Mouse (Mus musculus) bone marrow, adult 2 months (tissue): ENCODE data around the gene Tnfaip1. TPM values are rescaled to one million over a fixed set of nuclear protein-coding genes. Genes with fewer than 3 reads are reported as not detected.
"Not testable (repeated sequence)": the region's sequence is repeated elsewhere in the genome, so short reads cannot be mapped to it uniquely, and the experiment has no call there.

Experiments used
- H3K27ac ChIP-seq: fragments of 200-500 bp; 2 replicates; pipeline ENCODE4 v1.5.1; 2012; ENCODE audit warnings: low read depth, mild to moderate bottlenecking, control low read depth, inconsistent platforms, low read length; ENCODE audit not compliant: control insufficient read depth, poor library complexity, insufficient read depth
- H3K4me1 ChIP-seq: fragments of 200-500 bp; 2 replicates; pipeline ENCODE4 v1.6.1; 2011; ENCODE audit warnings: low read length; ENCODE audit not compliant: control insufficient read depth, insufficient read depth
- H3K4me3 ChIP-seq: fragments of 200-500 bp; replicated peaks from 2 replicates; pipeline ENCODE3; 2011; ENCODE audit warnings: mild to moderate bottlenecking, low read depth, low read length, control low read depth; ENCODE audit not compliant: control insufficient read depth
- CTCF ChIP-seq: fragments of 200-500 bp; IDR thresholded peaks from 2 replicates; pipeline ENCODE4 v1.5.1; 2011; ENCODE audit warnings: low read length, control low read depth; ENCODE audit not compliant: control insufficient read depth, insufficient read depth
- POLR2A ChIP-seq: fragments of 200-500 bp; IDR thresholded peaks from 2 replicates; pipeline ENCODE4 v1.6.1; 2011; ENCODE audit warnings: low read depth, mild to moderate bottlenecking, control low read depth, low read length, borderline replicate concordance; ENCODE audit not compliant: control insufficient read depth
- WGBS: fragments of 180-500 bp; shearing (Covaris S2); methylation state at CpG from one replicate; pipeline ENCODE4 v1.1.7; 2018; 5-methylcytosine and 5-hydroxymethylcytosine counted together
- polyA plus RNA-seq: library from polyadenylated mRNA; stranded (reverse); fragments of >200 nt; gene quantifications from 2 replicates; pipeline ENCODE4 v1.2.4, GENCODE M21; 2011; ENCODE audit warnings: low replicate concordance; ENCODE audit not compliant: missing spikeins, insufficient read depth, insufficient read length

The Tnfaip1 gene
- 5.4 and 11.7 TPM in 2 replicates for polyA plus RNA-seq

DNA sequence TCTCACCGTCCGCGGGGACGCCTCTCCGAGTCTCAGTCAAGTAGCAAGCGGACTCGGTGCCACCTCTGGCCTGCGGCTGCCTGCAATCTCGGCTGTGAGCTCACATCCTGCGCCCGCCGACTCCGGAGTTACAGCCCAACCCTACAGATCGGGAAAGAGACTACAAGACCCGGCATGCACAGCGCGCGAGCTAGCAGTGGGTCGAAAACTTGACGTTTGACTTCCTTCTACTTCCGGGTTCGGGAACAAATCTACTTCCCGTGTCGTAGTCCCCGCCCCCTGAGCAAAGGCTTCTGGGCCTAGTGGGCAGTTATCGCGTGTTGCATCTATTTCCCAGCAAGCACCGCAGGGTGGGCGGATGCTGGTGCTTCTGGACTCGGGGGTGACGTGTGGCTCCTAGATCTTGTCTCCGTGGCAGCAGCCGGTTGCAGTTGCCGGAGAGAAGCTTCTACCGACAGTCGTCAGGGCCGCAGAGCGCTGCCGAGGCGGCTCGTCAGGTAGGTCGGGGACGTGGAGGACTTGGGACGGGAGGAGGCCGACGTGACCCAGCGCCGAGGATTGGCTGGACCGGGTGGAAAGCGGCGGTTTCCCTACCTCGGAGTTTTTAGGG is at the start of gene Tnfaip1, which contains the start of gene Ift20:
Tnfaip1 (minus strand) TSS at position 253 of the 610 bp plus-strand sequence.
Ift20 (plus strand) TSS at position 282 of the 610 bp plus-strand sequence.
- Histone ChIP-seq H3K27ac (peak within 1 kb of the TSS; percentile 78), H3K4me3 (peak within 1 kb of the TSS; percentile 82), H3K4me1 (no peaks in the 10 kb centered on the region; the same call in 1 of the 2 replicates)
- TF ChIP-seq CTCF (no peak), POLR2A (peak; percentile 83; the same call in 1 of the 2 replicates)
- WGBS = under 1% methylated on average over 52 of the region's 52 CpGs

DNA sequence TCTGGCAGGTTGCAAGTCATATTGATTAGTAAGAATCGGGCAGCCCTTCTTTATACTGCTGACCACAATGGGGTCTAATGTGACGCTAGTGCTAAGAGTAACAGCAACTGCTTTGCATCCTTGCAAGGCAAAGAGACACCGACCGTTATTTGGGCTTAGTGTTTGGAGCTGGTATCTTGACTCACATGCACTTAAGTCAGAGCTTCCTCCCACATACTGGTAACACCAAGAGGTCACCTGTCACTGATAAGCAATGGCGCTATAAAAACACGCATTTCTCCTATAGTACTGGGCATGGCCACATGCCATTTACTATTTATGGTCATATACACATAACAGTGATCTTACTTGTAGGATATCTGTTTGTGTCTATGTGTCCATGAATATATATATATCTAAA is 46.7 kb upstream of the Tnfaip1 start:
- Histone ChIP-seq H3K27ac (no peak overlapping the region), H3K4me3 (no peak overlapping the region), H3K4me1 (no peaks in the 10 kb centered on the region)
- WGBS = 66% methylated on average over 6 of the region's 6 CpGs
- TF ChIP-seq CTCF = no peak
- TF ChIP-seq POLR2A = no peak

DNA sequence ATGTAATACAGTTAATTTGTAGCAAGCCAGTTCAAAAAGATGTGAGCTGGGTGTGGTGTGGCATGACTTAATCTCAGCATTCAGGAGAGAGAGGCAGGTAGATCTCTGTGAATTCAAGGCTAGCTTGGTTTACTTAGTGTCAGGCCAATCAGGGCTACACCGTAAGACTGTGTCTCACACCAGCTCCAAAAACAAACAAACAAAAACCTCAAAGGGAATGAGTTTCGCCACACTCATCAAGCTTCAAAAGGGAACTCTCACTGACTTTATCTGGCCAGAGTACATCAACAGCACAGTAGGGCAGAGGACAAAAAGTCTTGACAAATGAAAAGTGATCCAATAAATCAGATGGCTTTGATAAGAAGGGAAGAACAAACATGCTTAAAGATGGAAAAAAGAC is 38.8 kb upstream of the Tnfaip1 start:
- 80% methylated on average over 2 of the region's 2 CpGs for WGBS
- H3K4me1 ChIP-seq = no peaks in the 10 kb centered on the region; the same call in 1 of the 2 replicates
- H3K4me3 ChIP-seq = no peak overlapping the region
- H3K27ac ChIP-seq = no peak overlapping the region
- TF ChIP-seq CTCF = no peak
- no peak for TF ChIP-seq POLR2A

DNA sequence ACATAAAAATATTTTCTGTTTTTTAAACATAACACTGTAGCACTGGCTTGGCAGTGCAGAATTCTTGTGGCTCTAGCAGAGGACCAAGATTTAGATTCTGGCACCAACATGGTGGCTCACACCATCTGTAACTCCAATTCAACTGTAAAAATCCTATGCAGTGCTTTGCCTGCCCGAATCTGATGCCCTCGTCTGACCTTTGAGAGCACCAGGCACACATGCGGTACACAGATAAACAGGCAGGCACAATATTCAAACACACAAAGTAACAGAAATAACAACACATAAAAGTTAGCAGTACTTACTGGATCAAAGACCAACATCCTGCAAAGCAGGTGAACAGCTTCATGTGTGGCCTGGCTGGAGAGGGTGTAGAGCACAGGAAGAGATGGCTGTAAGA is 38.4 kb upstream of the Tnfaip1 start:
- H3K4me1 ChIP-seq = no peaks in the 10 kb centered on the region; the same call in 1 of the 2 replicates
- H3K27ac ChIP-seq = no peak overlapping the region
- no peak overlapping the region for H3K4me3 ChIP-seq
- TF ChIP-seq CTCF (no peak), POLR2A (no peak)
- WGBS = 61% methylated on average over 3 of the region's 3 CpGs

DNA sequence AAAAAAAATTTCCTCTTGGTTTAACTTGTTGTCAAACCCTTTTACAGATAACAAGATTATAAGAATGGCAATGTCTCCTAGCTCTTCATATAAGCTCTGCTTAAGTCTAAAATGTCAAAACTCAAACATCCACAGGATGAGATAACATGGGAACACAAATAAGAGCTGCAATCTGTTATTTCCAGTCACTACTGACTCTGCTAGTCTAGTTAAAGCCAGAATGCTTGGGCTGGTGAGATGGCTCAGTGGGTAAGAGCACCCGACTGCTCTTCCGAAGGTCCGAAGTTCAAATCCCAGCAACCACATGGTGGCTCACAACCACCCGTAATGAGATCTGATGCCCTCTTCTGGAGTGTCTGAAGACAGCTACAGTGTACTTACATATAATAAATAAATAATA is 37.9 kb upstream of the Tnfaip1 start:
- H3K27ac ChIP-seq, H3K4me1 ChIP-seq, H3K4me3 ChIP-seq: not testable (repeated sequence)
- 87% methylated on average over 4 of the region's 4 CpGs for WGBS

DNA sequence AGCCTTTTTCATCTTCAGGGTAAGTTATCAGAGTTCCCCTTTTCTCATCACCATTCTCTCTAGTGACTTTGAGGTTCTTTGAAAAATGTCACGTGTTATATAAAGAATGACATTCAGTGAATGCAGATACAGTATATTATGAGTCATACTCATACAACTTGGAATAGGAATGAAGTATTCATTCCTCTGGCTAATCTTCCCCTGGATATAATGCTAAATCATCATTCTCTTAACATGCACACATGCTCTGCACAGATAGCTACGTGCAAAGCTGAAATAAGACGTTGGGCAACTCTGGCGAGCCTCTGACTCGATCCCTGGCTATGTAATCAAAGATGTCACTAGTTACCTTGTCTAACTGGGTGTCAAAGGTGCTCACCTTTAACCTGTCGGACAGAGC is 35.7 kb upstream of the Tnfaip1 start:
- H3K4me3 ChIP-seq = no peak overlapping the region
- no peak for TF ChIP-seq CTCF
- TF ChIP-seq POLR2A = no peak
- H3K27ac ChIP-seq = no peak overlapping the region
- 40% methylated on average over 6 of the region's 6 CpGs for WGBS
- no peaks in the 10 kb centered on the region; the same call in 1 of the 2 replicates for H3K4me1 ChIP-seq

DNA sequence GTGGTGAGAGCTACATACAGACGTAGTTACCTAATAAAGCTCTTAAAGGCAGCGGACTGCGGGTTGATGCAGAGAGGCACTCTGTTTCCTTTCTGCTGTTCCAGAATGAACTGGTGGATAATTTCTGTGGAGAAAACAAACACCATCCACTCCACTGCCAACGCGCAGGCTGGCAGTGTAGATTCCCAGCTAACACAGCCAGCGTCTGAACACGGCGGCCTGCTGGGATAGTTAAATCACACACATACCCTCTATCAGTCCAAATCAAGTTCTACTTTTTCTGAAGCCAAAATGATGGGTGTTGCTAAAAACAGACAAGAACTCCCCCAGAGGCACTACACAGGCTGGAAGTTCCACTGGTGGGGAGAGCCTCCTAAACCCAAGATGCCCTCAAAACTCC is 35.3 kb upstream of the Tnfaip1 start:
- WGBS = 90% methylated on average over 8 of the region's 8 CpGs
- TF ChIP-seq POLR2A (no peak), CTCF (no peak)
- Histone ChIP-seq H3K4me3 (no peak overlapping the region), H3K4me1 (no peaks in the 10 kb centered on the region; the same call in 1 of the 2 replicates), H3K27ac (no peak overlapping the region)

DNA sequence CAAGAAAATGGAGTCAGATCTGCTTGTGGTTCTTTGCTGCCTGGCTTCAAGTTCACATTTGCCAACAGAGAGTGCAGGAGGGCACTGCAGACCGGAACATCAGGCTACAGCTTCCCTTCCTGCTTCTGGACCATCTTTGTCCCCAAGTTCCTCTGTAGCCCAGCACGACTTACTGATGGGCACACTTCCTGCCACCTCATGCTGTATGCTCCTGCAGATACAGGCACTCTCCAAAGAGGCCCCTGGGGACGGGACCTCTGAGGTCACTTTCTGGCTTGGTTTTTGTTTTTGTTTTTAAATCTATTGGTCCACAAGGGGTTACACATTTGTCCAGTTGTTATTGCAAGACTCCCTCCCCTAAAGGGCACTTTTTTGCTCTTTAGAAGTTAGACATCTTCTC is 33.7 kb upstream of the Tnfaip1 start:
- Histone ChIP-seq H3K4me1 (no peaks in the 10 kb centered on the region; the same call in 1 of the 2 replicates), H3K27ac (no peak overlapping the region), H3K4me3 (no peak overlapping the region)
- 22% methylated on average over 3 of the region's 3 CpGs for WGBS
- TF ChIP-seq POLR2A (no peak), CTCF (no peak)

DNA sequence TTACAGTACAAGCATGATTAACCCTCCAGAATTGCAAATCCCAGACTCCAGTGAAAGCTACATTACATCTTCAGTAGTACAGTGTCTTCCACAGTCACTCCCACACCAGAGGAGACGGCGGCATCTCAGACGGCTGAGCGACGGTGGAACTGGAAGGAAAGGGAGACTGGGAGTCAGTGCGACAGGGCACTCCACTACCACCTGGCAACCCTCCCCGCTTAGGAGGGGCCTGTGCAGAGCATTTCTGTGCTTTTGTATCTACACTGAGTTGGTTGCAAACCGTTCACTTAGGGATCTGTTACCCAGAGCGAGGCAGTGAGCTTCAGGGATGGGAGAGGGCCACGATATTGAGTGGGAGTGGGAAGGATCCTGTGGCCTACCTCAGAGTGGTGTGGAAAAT is 32.7 kb upstream of the Tnfaip1 start:
- no peaks in the 10 kb centered on the region; the same call in 1 of the 2 replicates for H3K4me1 ChIP-seq
- TF ChIP-seq POLR2A (no peak), CTCF (no peak)
- H3K4me3 ChIP-seq = no peak overlapping the region
- WGBS = 90% methylated on average over 10 of the region's 10 CpGs
- no peak overlapping the region; the same call in 1 of the 2 replicates for H3K27ac ChIP-seq
